Mouse (Mus musculus) neural tube, embryonic 11.5 days (tissue): ENCODE results near the gene Lrp11. TPM values are rescaled to one million over a fixed set of nuclear protein-coding genes. Genes with fewer than 3 reads are reported as not detected.
"Not testable (repeated sequence)": the region's sequence is repeated elsewhere in the genome, so short reads cannot be mapped to it uniquely, and the experiment has no call there.

Source experiments
- ATAC-seq: fragments of 200-750 bp; cut with Nextera tagmentation; 2 replicates; pipeline ENCODE4 v1.8.0; 2017; ENCODE audit warnings: moderate number of reproducible peaks, mild to moderate bottlenecking, moderate TSS enrichment, moderate library complexity; ENCODE audit not compliant: insufficient read depth, low FRiP score, low TSS enrichment
- DNase-seq: peaks from one replicate; pipeline ENCODE4 v3.0.0-alpha.2; 2015; ENCODE audit warnings: low spot score
- H3K27ac ChIP-seq: fragments of 300-500 bp; sonication (generic); 2 replicates; pipeline ENCODE4 v1.5.1; 2014; ENCODE audit warnings: low read depth, mild to moderate bottlenecking, low read length
- H3K27me3 ChIP-seq: fragments of 300-500 bp; sonication (generic); 2 replicates; pipeline ENCODE4 v1.6.1; 2014; ENCODE audit warnings: mild to moderate bottlenecking, low read length, mixed read lengths; ENCODE audit not compliant: control insufficient read depth, insufficient read depth
- H3K36me3 ChIP-seq: fragments of 300-500 bp; sonication (generic); 2 replicates; pipeline ENCODE4 v1.6.1; 2014; ENCODE audit warnings: mild to moderate bottlenecking, low read length, moderate library complexity, mixed read lengths; ENCODE audit not compliant: control insufficient read depth, insufficient read depth
- H3K4me1 ChIP-seq: fragments of 300-500 bp; sonication (generic); 2 replicates; pipeline ENCODE4 v1.6.1; 2014; ENCODE audit warnings: low read length, mixed read lengths; ENCODE audit not compliant: control insufficient read depth, insufficient read depth
- H3K4me2 ChIP-seq: fragments of 300-500 bp; sonication (generic); 2 replicates; pipeline ENCODE4 v1.6.1; 2014; ENCODE audit warnings: low read depth, mild to moderate bottlenecking, moderate library complexity
- H3K4me3 ChIP-seq: fragments of 300-500 bp; sonication (generic); 2 replicates; pipeline ENCODE4 v1.5.1; 2014; ENCODE audit warnings: low read depth, low read length
- H3K9ac ChIP-seq: fragments of 300-500 bp; sonication (generic); 2 replicates; pipeline ENCODE4 v1.6.1; 2014; ENCODE audit warnings: mild to moderate bottlenecking, low read length
- H3K9me3 ChIP-seq: fragments of 300-500 bp; sonication (generic); 2 replicates; pipeline ENCODE4 v1.6.1; 2016; ENCODE audit warnings: low read length; ENCODE audit not compliant: control insufficient read depth
- WGBS: fragments of 180-500 bp; shearing (Covaris S2); extraction: QIAGEN DNeasy Blood & Tissue Kit; methylation state at CpG from one replicate; pipeline ENCODE4 v1.1.7; 2014; 5-methylcytosine and 5-hydroxymethylcytosine counted together
- polyA plus RNA-seq: library from polyadenylated mRNA; unstranded; fragments of >200 nt; fragmentation: Nextera tagmentation; extraction: Ambion mirVana; gene quantifications from 2 replicates; pipeline ENCODE4 v1.2.1, GENCODE M21; 2014

The Lrp11 gene
- polyA plus RNA-seq, 1 experiment from 2014 or later = 11.5 TPM

DNA sequence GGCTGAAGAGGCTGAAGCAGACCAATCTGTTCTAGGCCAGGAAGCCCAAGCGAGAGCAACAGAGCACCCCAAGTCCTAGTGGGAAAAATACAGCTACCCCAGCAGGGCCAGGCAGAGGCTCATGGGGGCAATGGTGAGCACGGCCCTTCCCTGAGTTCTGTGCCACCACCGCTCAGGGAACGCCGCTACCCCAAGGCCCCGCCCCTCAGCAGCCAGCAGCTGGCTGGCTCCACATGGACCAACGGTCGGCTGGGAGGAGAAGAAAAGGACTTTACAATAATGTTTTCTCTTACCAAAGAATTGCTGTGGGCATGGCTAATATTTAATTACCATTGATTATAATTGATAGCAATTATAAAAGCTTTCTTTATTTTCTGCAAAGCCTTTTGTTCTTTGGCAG lies 25.2 kb downstream of the Lrp11 start:
- 86% methylated on average over 8 of the region's 8 CpGs for WGBS
- H3K4me1 ChIP-seq = no peaks in the 10 kb centered on the region
- no peaks in the 10 kb centered on the region for H3K36me3 ChIP-seq
- H3K27ac ChIP-seq = no peak overlapping the region
- H3K9ac ChIP-seq = no peak overlapping the region
- no peak for DNase-seq
- H3K4me3 ChIP-seq = no peak overlapping the region
- no peak overlapping the region for H3K4me2 ChIP-seq
- no peaks in the 10 kb centered on the region for H3K27me3 ChIP-seq
- no peaks in the 10 kb centered on the region for H3K9me3 ChIP-seq
- ATAC-seq = no peak

DNA sequence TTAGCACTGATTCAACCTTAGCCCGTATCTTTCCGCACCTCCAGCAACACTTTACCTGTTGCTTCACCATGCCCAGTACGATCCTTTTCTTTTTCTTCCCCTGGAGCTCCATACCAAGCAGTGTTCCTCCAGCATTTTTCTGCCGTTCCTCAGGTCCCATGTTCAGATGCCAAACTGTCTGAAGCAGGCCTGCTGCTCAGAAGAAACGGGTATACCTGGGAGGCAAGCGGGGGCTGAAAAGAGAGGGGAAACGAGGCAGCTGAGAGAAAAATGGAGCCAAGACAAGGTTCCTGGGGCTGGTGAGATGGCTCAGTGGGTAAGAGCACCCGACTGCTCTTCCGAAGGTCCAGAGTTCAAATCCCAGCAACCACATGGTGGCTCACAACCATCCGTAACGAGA lies 27.5 kb downstream of the Lrp11 start:
- not testable (repeated sequence) for ATAC-seq, DNase-seq, H3K4me1 ChIP-seq, H3K36me3 ChIP-seq, H3K4me3 ChIP-seq, H3K9me3 ChIP-seq, H3K27me3 ChIP-seq, H3K4me2 ChIP-seq, H3K27ac ChIP-seq, H3K9ac ChIP-seq
- 91% methylated on average over 9 of the region's 11 CpGs for WGBS

DNA sequence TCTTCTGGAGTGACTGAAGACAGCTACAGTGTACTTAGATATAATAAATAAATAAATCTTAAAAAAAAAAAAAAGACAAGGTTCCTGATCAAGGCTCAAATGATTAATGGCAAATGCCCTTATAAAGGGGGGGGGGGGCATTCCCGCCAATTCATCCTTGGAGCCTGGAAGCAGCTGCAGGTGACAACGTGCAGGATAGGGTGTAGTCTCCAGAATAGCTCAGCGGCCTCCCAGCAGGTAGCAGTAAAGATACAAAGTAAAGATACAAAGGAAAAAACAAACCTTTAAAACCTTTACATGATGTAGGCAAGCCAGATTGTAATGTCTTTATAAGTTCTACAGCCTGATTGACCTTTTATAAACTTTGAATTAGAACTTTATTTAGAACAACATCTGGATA lies 28.0 kb downstream of the Lrp11 start:
- not testable (repeated sequence) for DNase-seq, H3K36me3 ChIP-seq, H3K4me1 ChIP-seq, H3K9ac ChIP-seq, ATAC-seq, H3K27ac ChIP-seq, H3K4me3 ChIP-seq, H3K27me3 ChIP-seq, H3K9me3 ChIP-seq, H3K4me2 ChIP-seq
- 36% methylated on average over 3 of the region's 3 CpGs for WGBS

DNA sequence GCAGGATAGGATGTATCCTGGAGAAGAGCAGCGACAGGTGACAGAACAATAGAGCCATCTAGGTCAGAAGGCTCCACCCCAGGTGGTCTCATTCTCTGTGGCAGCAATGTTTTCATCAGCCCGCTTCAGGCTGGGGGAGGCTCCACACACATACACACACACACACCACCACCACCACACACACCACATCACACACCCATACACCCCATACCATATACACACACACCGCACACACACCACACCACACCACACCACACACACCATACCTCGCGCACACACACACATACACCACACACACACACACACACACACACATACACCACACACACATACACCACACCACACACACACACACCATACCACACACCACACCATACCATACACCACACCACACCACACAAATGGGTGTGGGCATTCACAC lies 30.2 kb downstream of the Lrp11 start:
- Histone ChIP-seq H3K9ac (no peak overlapping the region), H3K27me3 (no peaks in the 10 kb centered on the region), H3K9me3 (no peaks in the 10 kb centered on the region), H3K4me2 (no peak overlapping the region), H3K36me3 (no peaks in the 10 kb centered on the region), H3K27ac (no peak overlapping the region), H3K4me3 (no peak overlapping the region), H3K4me1 (no peaks in the 10 kb centered on the region)
- 89% methylated on average over 5 of the region's 5 CpGs for WGBS
- no peak for DNase-seq
- ATAC-seq = no peak

DNA sequence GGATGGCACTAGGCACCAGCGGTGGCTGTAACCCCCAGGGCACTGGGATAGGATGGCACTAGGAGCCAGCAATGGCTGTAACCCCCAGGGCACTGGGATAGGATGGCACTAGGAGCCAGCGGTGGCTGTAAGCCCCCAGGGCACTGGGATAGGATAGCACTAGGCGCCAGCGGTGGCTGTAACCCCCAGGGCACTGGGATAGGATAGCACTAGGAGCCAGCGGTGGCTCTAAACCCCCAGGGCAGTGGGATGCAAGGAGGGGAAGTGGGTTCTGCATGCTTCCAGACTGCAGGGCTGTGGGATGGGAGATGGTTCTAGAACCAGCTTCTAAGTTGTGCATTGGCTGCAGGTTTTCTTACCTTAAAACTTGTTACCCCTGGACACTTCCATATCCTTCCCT lies 31.1 kb downstream of the Lrp11 start:
- H3K4me3 ChIP-seq = no peak overlapping the region
- H3K27me3 ChIP-seq = no peaks in the 10 kb centered on the region
- WGBS = 83% methylated on average over 5 of the region's 5 CpGs
- DNase-seq (no peak), ATAC-seq (no peak)
- H3K36me3 ChIP-seq = no peaks in the 10 kb centered on the region
- H3K4me1 ChIP-seq = no peaks in the 10 kb centered on the region
- no peak overlapping the region for H3K27ac ChIP-seq
- H3K9ac ChIP-seq = no peak overlapping the region
- no peak overlapping the region for H3K4me2 ChIP-seq
- H3K9me3 ChIP-seq = no peaks in the 10 kb centered on the region

DNA sequence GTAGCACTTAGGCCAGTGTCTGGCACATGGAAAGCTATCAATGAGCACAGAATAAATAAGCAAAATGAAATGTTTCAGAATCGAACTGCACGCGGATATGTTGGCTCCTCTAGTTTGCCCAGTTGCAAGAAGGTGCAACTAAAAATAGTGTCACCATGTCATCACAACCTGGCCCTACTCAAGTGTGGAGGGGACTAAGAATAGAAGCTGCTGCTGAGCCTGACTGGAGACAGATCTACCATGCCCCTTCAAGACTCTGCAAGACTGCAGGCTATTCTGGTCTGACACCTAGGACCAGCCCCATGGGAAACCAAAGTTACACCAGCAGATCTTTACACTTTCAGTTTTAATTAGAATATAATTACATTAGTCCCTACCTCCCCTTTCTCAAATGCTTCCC lies 32.8 kb downstream of the Lrp11 start:
- H3K4me1 ChIP-seq = no peaks in the 10 kb centered on the region
- WGBS = 93% methylated on average over 3 of the region's 3 CpGs
- ATAC-seq = no peak

DNA sequence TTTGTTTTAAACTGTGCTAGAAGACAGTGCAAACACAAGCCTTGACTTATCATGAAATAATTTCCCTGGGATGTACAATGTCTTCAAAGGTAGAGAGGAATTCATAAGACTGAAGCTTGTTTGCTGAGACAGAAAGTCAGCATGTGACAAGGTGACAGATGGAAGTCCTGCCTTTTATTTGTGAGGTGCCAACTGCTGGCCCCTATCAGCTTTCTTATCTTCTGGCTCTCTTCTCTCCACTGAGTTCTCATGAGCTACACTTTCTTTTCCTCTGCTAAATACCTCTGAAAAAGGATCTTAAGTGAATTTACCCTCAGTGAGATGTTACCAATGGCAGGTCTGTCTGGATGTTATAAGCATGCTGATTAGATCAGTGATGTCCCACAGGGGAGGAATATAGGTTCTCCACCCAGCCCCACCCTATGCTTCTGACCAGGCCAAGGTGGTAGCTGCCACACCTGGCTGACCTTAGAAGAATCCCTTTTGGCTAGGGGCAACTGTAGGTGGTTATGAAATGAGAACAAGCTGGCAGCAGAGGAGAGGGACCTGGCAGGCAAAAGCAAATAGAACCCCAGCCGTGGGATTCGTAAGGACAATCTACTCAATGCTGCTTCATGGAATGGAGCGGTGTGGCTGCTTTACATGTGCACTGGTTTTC lies 34.4 kb downstream of the Lrp11 start:
- DNase-seq (no peak), ATAC-seq (no peak)
- no peaks in the 10 kb centered on the region for H3K36me3 ChIP-seq
- no peaks in the 10 kb centered on the region for H3K9me3 ChIP-seq
- H3K4me2 ChIP-seq = no peak overlapping the region
- no peak overlapping the region for H3K27ac ChIP-seq
- no peak overlapping the region for H3K9ac ChIP-seq
- H3K27me3 ChIP-seq = no peaks in the 10 kb centered on the region
- WGBS = 97% methylated on average over 3 of the region's 3 CpGs
- H3K4me3 ChIP-seq = no peak overlapping the region
- no peaks in the 10 kb centered on the region for H3K4me1 ChIP-seq

More for the DNA sequence above, 32.8 kb downstream of the Lrp11 start:
- Histone ChIP-seq H3K9ac (no peak overlapping the region), H3K27me3 (no peaks in the 10 kb centered on the region), H3K4me3 (no peak overlapping the region), H3K4me2 (no peak overlapping the region), H3K9me3 (no peaks in the 10 kb centered on the region), H3K27ac (no peak overlapping the region), H3K36me3 (no peaks in the 10 kb centered on the region)
- DNase-seq = no peak

DNA sequence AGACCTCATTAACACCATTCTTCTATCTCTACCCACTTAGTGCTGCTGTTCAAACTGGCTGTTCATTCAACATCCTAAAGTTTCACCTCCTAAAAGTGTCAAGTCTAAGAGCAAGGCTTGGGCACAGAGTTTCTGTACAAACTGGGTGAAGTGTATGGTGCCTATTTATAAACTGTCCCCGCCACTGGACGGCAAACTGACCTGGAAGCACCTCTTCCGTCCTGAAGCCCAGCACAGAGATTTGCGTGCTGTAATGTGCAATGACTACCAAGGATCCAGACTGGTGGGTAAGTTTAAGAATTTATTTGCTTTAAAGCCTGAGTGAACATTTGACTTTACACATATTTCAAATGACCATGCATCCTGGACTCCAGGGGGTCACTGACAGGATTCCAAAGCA lies 39.5 kb downstream of the Lrp11 start:
- ATAC-seq (no peak), DNase-seq (no peak)
- no peaks in the 10 kb centered on the region for H3K27me3 ChIP-seq
- no peaks in the 10 kb centered on the region for H3K4me1 ChIP-seq
- no peaks in the 10 kb centered on the region for H3K9me3 ChIP-seq
- H3K9ac ChIP-seq = no peak overlapping the region
- no peak overlapping the region for H3K4me3 ChIP-seq
- H3K27ac ChIP-seq = no peak overlapping the region
- 96% methylated on average over 4 of the region's 4 CpGs for WGBS
- no peak overlapping the region for H3K4me2 ChIP-seq
- no peaks in the 10 kb centered on the region for H3K36me3 ChIP-seq

DNA sequence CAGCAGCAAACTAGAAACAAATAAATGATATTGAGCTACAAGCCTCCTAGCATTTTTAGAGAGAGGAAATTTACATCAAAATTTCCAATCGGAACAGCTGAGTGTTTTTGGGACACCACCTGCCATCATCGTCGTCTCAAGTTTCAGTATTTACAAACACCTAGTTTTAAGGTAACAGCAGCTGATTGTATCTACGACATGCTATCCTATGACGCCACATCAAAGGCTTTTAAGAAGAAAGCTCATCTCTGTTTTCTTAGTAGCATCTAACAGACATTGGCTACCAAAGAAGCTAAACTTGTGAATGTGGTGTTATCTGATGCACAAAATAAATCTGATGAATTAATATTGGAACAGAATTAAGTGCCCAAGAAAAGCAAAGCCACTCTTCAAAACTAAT lies 40.7 kb downstream of the Lrp11 start:
- ATAC-seq = no peak
- WGBS = 92% methylated on average over 5 of the region's 5 CpGs
- Histone ChIP-seq H3K27ac (no peak overlapping the region), H3K4me1 (no peaks in the 10 kb centered on the region), H3K27me3 (no peaks in the 10 kb centered on the region), H3K4me3 (no peak overlapping the region), H3K4me2 (no peak overlapping the region), H3K9me3 (no peaks in the 10 kb centered on the region), H3K9ac (no peak overlapping the region), H3K36me3 (no peaks in the 10 kb centered on the region)
- DNase-seq = no peak
